Mouse (Mus musculus) embryonic stem cell, embryonic (primary cell): ENCODE measurements around the gene Tlr5.

Experiments used
- CTCF ChIA-PET, 4 experiments: fragments of 300-600 bp in 2 of 4; fragments of 350-600 bp in 2 of 4; sonication (Branson Sonifier 250); formaldehyde crosslinking; loops; one replicate each; lab custom pipeline; 2022; ENCODE audit warnings: inconsistent platforms in 2 of 4; lab: Charles Lee
- POLR2A ChIA-PET, 4 experiments: fragments of 300-600 bp in 2 of 4; fragments of 350-600 bp in 2 of 4; sonication (Branson Sonifier 250); formaldehyde crosslinking; loops; one replicate each; lab custom pipeline; 2022; ENCODE audit warnings: antibody characterized with exemption in 4 of 4, inconsistent platforms in 1 of 4; lab: Charles Lee

The Tlr5 gene

GRCm38 (mm10) chr1:182964855-182965466, 10.4 kb downstream of the Tlr5 start:
- ChIA-PET CTCF (interaction anchor here (0.5 to 1.3 kb wide), 8 partner anchors 10 to 815 kb away, joined by 3 to 9 read pairs (median 4); no protein-coding TSS in a partner anchor), POLR2A (interaction anchor here in 1 of 4 experiments (0.6 to 1.3 kb wide), 2 partner anchors 86 to 200 kb away, joined by 4 read pairs; no protein-coding TSS in a partner anchor)

DNA sequence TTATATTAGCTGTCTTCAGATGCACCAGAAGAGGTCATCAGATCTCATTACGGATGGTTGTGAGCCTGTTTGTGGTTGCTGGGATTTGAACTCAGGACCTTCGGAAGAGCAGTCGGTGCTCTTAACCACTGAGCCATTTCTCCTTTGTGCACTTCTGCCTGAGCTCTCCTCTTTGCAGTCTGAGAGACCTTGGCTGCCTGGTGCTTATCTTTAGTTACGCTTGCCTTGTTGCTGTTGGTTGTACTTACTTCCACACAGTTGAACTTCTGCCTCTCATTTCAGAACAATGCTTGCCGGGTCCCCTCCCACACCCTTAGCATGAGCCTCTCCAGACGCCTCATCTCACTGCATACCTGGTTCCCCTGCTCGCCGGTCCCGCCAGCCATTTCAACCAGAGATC, 14.1 kb downstream of the Tlr5 start:
- ChIA-PET CTCF (interaction anchor here in 3 of 4 experiments (0.6 to 1.4 kb wide), 3 partner anchors 9 to 496 kb away, joined by 3 to 12 read pairs (median 4); no protein-coding TSS in a partner anchor), POLR2A (no interaction called here)

GRCm38 (mm10) chr1:182972240-182972639, 17.7 kb downstream of the Tlr5 start:
- POLR2A ChIA-PET: no interaction called here
- CTCF ChIA-PET: interaction anchor here in 3 of 4 experiments (0.6 to 0.8 kb wide), 3 partner anchors 10 to 92 kb away, joined by 3 to 5 read pairs (median 3); no protein-coding TSS in a partner anchor

- ChIA-PET CTCF (interaction anchor here (0.6 to 1.9 kb wide), 7 partner anchors 8 to 298 kb away, joined by 3 to 7 read pairs (median 3); no protein-coding TSS in a partner anchor), POLR2A (no interaction called here)
Observed at GRCm38 (mm10) chr1:182974826-182975225, 20.2 kb downstream of the Tlr5 start.

DNA sequence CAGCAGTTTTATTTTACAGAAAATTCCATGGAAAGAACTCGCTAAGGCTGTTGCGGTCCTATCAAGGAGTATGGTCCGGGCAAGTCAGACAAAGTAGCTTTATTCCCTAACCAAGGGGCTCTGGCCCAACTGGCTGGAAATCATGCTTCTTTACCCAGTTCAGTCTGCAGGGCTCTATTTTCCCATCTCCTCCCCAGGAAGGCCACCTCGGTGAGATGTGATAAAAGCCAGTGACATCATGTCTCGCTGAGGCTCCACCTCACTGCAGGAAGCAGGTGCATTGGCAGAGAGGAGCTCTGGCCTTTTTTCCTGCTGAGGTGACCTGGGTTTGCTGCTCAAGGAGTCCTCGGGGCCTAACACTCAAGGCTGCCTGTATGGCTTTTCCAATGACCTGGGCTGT, 26.1 kb downstream of the Tlr5 start:
- CTCF ChIA-PET: interaction anchor here in 2 of 4 experiments (0.6 to 1.2 kb wide), 3 partner anchors 9 to 263 kb away, joined by 3 to 6 read pairs (median 3); no protein-coding TSS in a partner anchor
- POLR2A ChIA-PET: interaction anchor here in 2 of 4 experiments (0.7 to 1.6 kb wide), 2 partner anchors 21 to 685 kb away, joined by 3 to 5 read pairs; no protein-coding TSS in a partner anchor

- ChIA-PET CTCF (interaction anchor here (0.5 to 2.6 kb wide), 21 partner anchors 8 to 746 kb away, joined by 3 to 10 read pairs (median 3); no protein-coding TSS in a partner anchor), POLR2A (interaction anchor here in 1 of 4 experiments (1.2 to 2.2 kb wide), 4 partner anchors 20 to 283 kb away, joined by 3 to 7 read pairs (median 5); no protein-coding TSS in a partner anchor)
Observed at GRCm38 (mm10) chr1:182982995-182983394, 28.4 kb downstream of the Tlr5 start.

- POLR2A ChIA-PET: interaction anchor here in 1 of 4 experiments (1.2 to 2.2 kb wide), 4 partner anchors 21 to 282 kb away, joined by 3 to 7 read pairs (median 5); no protein-coding TSS in a partner anchor
- CTCF ChIA-PET: interaction anchor here in 3 of 4 experiments (0.5 to 2.6 kb wide), 15 partner anchors 20 to 746 kb away, joined by 3 to 10 read pairs (median 3); no protein-coding TSS in a partner anchor
Observed at GRCm38 (mm10) chr1:182983496-182984127, 29.0 kb downstream of the Tlr5 start.

DNA sequence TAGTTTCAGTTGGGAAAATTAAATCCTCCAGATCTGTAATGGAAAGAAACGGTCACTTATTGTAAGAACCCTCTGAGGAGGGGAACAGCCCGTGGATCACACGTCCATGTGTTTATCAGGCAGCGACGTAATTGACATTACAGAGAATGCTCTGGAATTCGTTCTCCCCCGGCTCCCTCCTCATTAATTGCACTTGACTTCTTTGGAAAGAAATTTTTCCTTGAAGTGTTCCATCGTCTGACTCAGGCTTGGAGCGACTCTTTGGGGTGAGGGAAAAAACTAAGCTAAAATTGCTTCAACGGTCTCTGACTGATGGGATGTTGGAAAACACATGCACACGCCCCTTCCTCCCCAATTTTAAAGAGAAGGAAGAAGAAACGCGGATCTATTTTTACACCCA, 31.7 kb downstream of the Tlr5 start:
- ChIA-PET CTCF (interaction anchor here in 2 of 4 experiments (0.5 to 1.3 kb wide), 6 partner anchors 26 to 347 kb away, joined by 3 to 5 read pairs (median 4); no protein-coding TSS in a partner anchor), POLR2A (interaction anchor here in 2 of 4 experiments (0.7 to 1.7 kb wide), 3 partner anchors 53 to 56 kb away, joined by 3 to 5 read pairs (median 3); no protein-coding TSS in a partner anchor)

DNA sequence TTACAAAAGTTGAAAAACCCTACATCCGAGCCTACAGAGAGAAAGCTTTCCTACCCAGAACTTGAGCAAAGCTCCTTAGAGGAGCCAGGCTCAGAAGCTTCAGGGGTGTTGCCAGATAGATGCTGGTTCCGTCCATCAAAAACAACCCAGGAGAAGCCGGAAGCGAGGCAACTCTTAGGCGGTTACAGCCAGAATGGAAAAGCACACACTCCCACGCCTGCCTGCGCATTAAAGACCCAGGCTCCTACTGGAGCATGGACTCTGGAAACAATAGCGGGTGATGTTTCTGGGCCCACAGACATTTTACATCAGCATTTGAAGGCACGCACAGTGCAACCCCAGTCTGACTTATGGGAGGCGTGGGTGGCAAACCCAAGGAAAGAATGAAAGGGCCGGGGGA, 32.2 kb downstream of the Tlr5 start:
- ChIA-PET POLR2A (interaction anchor here in 1 of 4 experiments (0.8 to 1.7 kb wide), 2 partner anchors 54 to 56 kb away, joined by 3 to 5 read pairs; no protein-coding TSS in a partner anchor), CTCF (interaction anchor here in 2 of 4 experiments (0.6 to 1.3 kb wide), 6 partner anchors 27 to 347 kb away, joined by 3 to 5 read pairs (median 4); no protein-coding TSS in a partner anchor)

GRCm38 (mm10) chr1:182987801-182988200, 33.2 kb downstream of the Tlr5 start:
- ChIA-PET POLR2A (interaction anchor here in 2 of 4 experiments (0.5 to 1.7 kb wide), 2 partner anchors 54 to 55 kb away, joined by 3 to 5 read pairs; no protein-coding TSS in a partner anchor), CTCF (interaction anchor here in 3 of 4 experiments (0.7 to 1.2 kb wide), 4 partner anchors 50 to 235 kb away, joined by 3 to 5 read pairs (median 3); no protein-coding TSS in a partner anchor)

DNA sequence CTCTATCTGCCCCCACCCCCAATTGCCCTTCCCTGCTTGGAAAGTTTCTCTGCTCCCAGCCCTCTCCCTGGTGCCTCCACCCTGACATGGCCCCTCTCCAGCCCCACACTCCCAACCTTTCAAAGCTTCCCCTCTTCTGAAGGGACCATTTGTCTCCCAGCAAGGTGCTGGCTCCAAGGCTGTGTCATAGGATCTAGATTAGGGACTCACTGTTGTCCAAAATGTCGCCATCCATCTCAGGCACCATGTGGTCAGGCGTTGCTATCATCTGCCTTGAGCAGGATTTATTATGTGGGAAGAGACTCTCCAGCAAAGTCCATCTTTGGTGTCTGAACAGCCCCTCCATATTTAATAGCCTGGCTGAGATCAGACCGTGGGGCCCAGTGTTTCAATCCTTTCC, 34.1 kb downstream of the Tlr5 start:
- POLR2A ChIA-PET: no interaction called here
- CTCF ChIA-PET: interaction anchor here in 3 of 4 experiments (0.6 to 3.3 kb wide), 5 partner anchors 51 to 436 kb away, joined by 3 to 94 read pairs (median 5); no protein-coding TSS in a partner anchor

- CTCF ChIA-PET: interaction anchor here (0.7 to 3.3 kb wide), 30 partner anchors 8 to 1804 kb away, joined by 3 to 94 read pairs (median 4); partner anchors contain the start of gene Disp1 (in 1 of the 4)
- POLR2A ChIA-PET: interaction anchor here in 2 of 4 experiments (0.7 to 1.7 kb wide), 4 partner anchors 48 to 307 kb away, joined by 3 to 14 read pairs (median 4); partner anchors contain the start of gene Brox (in 1 of the 2)
Observed at GRCm38 (mm10) chr1:182990092-182990762, 35.6 kb downstream of the Tlr5 start.

DNA sequence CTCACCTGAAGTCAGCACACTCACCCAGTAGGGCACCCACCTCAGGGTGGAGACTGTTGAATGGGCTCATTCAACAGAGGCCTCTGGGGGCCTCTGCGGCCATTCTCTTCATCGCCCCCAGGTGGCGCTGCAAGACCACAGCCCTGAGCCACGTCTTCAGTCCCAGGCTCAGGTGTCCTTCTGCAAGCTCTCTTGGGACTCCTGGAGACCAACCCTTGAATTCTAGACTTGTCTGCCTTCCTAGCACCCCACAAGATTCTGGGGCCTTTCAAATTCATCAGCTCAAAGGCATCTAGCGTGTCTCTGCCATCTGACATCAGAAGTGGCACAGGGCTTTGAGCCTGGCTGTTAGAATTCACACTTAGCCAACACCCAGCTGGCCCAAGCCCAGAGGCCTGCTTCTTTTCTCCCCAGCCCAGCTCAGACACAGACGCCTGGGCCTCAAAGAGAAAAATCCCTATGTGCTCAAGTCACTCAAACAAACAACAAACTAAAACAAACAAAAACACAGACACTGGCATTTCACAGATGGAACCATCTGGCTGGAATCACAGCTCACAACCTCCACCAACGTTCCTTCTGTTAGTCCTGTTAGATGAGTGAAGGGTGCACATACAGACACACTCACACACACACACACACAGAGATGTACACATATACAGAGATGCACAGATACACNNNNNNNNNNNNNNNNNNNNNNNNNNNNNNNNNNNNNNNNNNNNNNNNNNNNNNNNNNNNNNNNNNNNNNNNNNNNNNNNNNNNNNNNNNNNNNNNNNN, 36.6 kb downstream of the Tlr5 start:
- ChIA-PET POLR2A (interaction anchor here in 2 of 4 experiments (0.7 to 1.7 kb wide), 6 partner anchors 47 to 306 kb away, joined by 3 to 14 read pairs (median 3); partner anchors contain the start of gene Brox (in 1 of the 2)), CTCF (interaction anchor here (0.6 to 3.3 kb wide), 42 partner anchors 8 to 450 kb away, joined by 3 to 94 read pairs (median 4); partner anchors contain the start of gene Disp1 (in 2 of the 4))
